Mouse (Mus musculus): Measurements from ENCODE around the gene Tnfrsf13c. TPM values are rescaled to one million over a fixed set of nuclear protein-coding genes. Genes with fewer than 3 reads are reported as not detected.
A peak's percentile ranks its signal among the peaks of the same experiment; 100 is the strongest.

The Tnfrsf13c gene
- polyA plus RNA-seq, 1 experiment from 2014 or later: 0.10 TPM

MicroRNAs within 50 kb of the gene (microRNA counts, 519-probe panel; counts per million panel counts)
- 2,391 counts per million, percentile 35 among the panel's probes with 10 or more counts for microRNA mmu-miR-33

Small RNAs within 50 kb of the gene (microRNA-seq; reads per million reads assigned to microRNA genes)
- 57.1 reads per million, percentile 50 among the genes with 10 or more reads in this experiment for gene Mir33

Other genes with a start within 250 kb of the Tnfrsf13c start
- not detected in 2 replicates for gene 1700029P11Rik, start 243.8 kb downstream of the Tnfrsf13c start, polyA plus RNA-seq (2015; fragmentation: Nextera tagmentation; extraction: Ambion mirVana)
- gene Xrcc6, start 236.5 kb downstream of the Tnfrsf13c start, polyA plus RNA-seq (2015; fragmentation: Nextera tagmentation; extraction: Ambion mirVana): 83.3 and 87.0 TPM in 2 replicates
- 25.1 and 26.3 TPM in 2 replicates for gene Desi1, start 190.5 kb downstream of the Tnfrsf13c start, polyA plus RNA-seq (2015; fragmentation: Nextera tagmentation; extraction: Ambion mirVana)
- 272 and 286 TPM in 2 replicates for gene Snu13, start 176.8 kb downstream of the Tnfrsf13c start, polyA plus RNA-seq (2015; fragmentation: Nextera tagmentation; extraction: Ambion mirVana)
- 0.03 TPM in 1 of 2 replicates, not detected in the other for gene 4930407I10Rik, start 165.2 kb downstream of the Tnfrsf13c start, polyA plus RNA-seq (2015; fragmentation: Nextera tagmentation; extraction: Ambion mirVana)
- 0.05 and 0.09 TPM in 2 replicates for gene Mei1, start 154.4 kb downstream of the Tnfrsf13c start, polyA plus RNA-seq (2015; fragmentation: Nextera tagmentation; extraction: Ambion mirVana)
- gene Ccdc134, start 96.4 kb downstream of the Tnfrsf13c start, polyA plus RNA-seq (2015; fragmentation: Nextera tagmentation; extraction: Ambion mirVana): 18.4 and 19.8 TPM in 2 replicates
- 126 and 147 TPM in 2 replicates for gene Srebf2, start 77.2 kb downstream of the Tnfrsf13c start, polyA plus RNA-seq (2015; fragmentation: Nextera tagmentation; extraction: Ambion mirVana)
- 0.44 and 0.45 TPM in 2 replicates for gene Shisa8, start 11.6 kb downstream of the Tnfrsf13c start, polyA plus RNA-seq (2015; fragmentation: Nextera tagmentation; extraction: Ambion mirVana)
- 78.8 and 84.2 TPM in 2 replicates for gene Cenpm, start 20.4 kb upstream of the Tnfrsf13c start, polyA plus RNA-seq (2015; fragmentation: Nextera tagmentation; extraction: Ambion mirVana)
- gene 1500009C09Rik, start 28.0 kb upstream of the Tnfrsf13c start, polyA plus RNA-seq (2015; fragmentation: Nextera tagmentation; extraction: Ambion mirVana): 0.10 TPM in 1 of 2 replicates, not detected in the other
- 13.6 and 14.0 TPM in 2 replicates for gene Sept3, start 50.5 kb upstream of the Tnfrsf13c start, polyA plus RNA-seq (2015; fragmentation: Nextera tagmentation; extraction: Ambion mirVana)
- 0.18 and 0.35 TPM in 2 replicates for gene Wbp2nl, start 74.6 kb upstream of the Tnfrsf13c start, polyA plus RNA-seq (2015; fragmentation: Nextera tagmentation; extraction: Ambion mirVana)
- gene Naga, start 114.6 kb upstream of the Tnfrsf13c start, polyA plus RNA-seq (2015; fragmentation: Nextera tagmentation; extraction: Ambion mirVana): 61.1 and 61.7 TPM in 2 replicates
- 11.0 and 12.0 TPM in 2 replicates for gene Pheta2, start 114.6 kb upstream of the Tnfrsf13c start, polyA plus RNA-seq (2015; fragmentation: Nextera tagmentation; extraction: Ambion mirVana)
- 296 and 297 TPM in 2 replicates for gene Smdt1, start 114.6 kb upstream of the Tnfrsf13c start, polyA plus RNA-seq (2015; fragmentation: Nextera tagmentation; extraction: Ambion mirVana)
- 428 and 459 TPM in 2 replicates for gene Ndufa6, start 130.0 kb upstream of the Tnfrsf13c start, polyA plus RNA-seq (2015; fragmentation: Nextera tagmentation; extraction: Ambion mirVana)
- gene Cyp2d22, start 155.9 kb upstream of the Tnfrsf13c start, polyA plus RNA-seq (2015; fragmentation: Nextera tagmentation; extraction: Ambion mirVana): 12.9 and 18.6 TPM in 2 replicates
- not detected in 2 replicates for gene Cyp2d11, start 169.7 kb upstream of the Tnfrsf13c start, polyA plus RNA-seq (2015; fragmentation: Nextera tagmentation; extraction: Ambion mirVana)
- gene Cyp2d10, start 182.8 kb upstream of the Tnfrsf13c start, polyA plus RNA-seq (2015; fragmentation: Nextera tagmentation; extraction: Ambion mirVana): 0.27 and 0.49 TPM in 2 replicates
- 0.25 TPM in 1 of 2 replicates, not detected in the other for gene Cyp2d9, start 209.1 kb upstream of the Tnfrsf13c start, polyA plus RNA-seq (2015; fragmentation: Nextera tagmentation; extraction: Ambion mirVana)